Mouse (Mus musculus): ENCODE data around the gene Nsd2.
"Not testable (repeated sequence)": the region's sequence is repeated elsewhere in the genome, so short reads cannot be mapped to it uniquely, and the experiment has no call there.

Gene Nsd2

DNA sequence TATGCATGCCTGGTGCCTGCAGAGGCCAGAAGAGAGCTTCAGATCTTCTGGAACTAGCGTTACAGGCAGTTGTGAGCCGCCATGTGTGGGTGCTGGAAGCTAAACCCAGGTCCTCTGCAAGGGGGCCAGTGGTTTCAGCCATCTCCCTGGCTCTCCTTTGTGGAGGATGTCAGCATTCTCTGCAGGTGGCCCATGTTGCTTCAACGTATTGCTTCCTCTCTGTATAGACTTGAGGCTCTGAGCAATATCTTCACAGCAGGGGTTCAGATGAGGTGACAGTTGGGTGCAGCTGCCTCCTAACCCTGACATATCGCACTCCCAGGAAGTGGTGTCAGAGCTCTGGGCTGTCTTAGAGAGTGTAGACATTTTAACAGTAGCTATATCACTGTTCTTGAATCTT lies 30.9 kb downstream of the Nsd2 start:
- DNase-seq (ENCODE audit: low read depth, low spot score): no peak

DNA sequence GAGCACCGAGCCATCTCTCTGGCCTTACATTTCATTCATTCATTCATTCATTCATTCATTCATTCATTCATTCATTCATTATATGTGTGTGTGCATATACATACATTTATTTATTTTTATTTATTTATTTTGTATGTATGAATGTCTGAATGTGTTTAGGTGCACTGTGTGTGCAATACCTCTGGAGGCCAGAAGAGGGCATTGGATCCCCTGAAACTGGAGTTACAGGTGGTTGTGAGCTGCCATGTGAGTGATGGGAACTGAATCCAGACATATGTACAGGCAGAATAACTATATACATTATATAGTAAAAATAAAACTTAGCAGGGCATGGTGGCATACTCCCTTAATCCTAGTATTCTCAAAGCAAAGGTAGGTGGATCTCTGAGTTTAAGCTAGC lies 32.6 kb downstream of the Nsd2 start:
- DNase-seq (ENCODE audit: low read depth, low spot score): no peak

DNA sequence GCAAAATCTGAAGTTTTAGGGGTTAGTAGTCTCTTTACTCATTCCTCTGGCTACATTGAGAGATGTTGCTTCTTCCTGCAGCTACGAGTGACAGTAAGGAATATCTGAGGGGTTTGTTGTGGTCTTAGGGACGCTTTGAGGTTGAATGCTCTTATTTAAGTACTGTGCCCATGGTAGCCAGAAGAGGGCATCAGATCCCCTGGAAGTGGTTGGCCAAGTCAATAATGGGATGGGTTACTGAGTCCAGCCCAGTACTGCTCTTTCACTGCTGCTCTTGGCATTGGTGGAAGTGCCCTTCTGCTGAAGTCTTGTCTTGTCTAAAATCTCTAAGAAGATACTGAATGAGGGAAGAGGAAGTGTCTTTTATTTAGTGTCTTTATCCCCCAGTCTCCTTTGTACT lies 33.5 kb downstream of the Nsd2 start:
- no peak for DNase-seq (ENCODE audit: low read depth, low spot score)

DNA sequence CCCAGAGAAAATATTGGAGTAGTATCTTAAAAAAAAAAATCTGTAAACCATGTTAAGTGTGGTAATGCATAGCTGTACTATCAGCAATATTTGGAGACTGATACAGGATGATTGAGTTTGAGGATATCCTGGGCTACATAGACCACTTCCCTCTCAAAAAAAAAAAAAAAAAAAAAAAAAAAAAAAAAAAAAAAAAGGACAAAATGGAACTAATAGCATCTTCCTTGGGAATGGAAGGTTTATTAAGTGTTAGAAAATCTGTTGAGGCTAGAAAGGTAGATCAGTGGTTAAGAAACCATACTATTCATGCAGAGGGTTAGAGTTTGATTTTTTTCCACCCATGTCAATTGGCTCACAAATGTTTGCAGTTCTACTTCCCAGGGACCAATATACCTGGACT lies 37.2 kb downstream of the Nsd2 start:
- DNase-seq (ENCODE audit: low read depth, low spot score): no peak

DNA sequence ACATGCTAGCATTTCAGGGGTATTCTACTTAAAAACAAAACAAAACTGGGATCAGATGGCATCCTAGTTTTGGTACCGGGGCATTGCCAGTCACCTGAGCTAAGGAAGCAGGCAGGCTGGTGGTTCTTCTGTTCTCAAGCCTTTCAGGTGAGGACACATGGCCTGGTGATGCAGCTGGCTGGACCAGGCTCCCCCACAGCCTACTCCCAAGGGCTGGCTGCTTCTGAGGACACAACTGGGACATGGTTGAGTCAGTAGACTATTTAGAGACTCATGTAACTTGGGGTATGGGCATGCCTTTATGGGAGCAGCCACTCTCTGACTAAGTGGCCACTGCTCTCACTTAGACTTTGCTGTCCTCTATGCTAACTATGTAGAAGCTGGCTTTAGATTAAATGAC lies 54.9 kb downstream of the Nsd2 start:
- no peak for DNase-seq (ENCODE audit: low read depth, low spot score)

DNA sequence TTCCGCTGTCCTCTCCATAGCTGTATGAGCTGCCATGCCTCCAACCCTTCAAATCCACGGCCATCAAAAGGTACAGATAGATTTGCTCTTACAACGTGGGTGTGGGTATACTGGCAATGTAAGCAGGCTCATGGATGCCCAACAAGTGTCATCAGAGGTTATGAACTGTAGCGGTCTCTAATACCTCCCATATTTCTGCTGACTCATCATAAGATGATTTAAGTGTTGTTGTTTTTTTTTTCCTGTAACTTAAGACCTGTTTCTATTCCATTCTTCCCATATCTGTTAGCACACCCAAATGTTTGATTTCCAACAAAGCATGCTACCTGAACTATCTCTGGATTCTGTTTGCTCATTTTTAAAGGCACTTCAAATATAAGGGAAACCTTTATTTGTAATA lies 60.6 kb downstream of the Nsd2 start:
- no peak for DNase-seq (ENCODE audit: low read depth, low spot score)

DNA sequence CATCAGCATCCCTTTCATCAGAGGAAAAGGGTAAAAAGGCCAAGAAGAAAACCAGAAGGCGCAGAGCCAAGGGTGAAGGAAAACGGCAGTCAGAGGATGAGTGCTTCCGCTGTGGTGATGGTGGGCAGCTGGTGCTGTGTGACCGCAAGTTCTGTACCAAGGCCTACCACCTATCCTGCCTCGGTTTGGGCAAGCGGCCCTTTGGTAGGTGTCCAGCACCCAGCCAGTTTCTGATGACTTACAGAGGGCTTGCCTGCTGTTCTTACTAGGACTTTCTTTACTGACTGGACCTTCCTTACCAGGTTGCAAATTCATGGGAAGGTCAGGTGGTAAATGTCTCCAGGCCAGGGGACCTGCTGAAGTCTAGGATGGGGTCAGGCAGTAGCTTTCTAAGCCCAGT lies 72.9 kb downstream of the Nsd2 start:
- no peak for DNase-seq (ENCODE audit: low read depth, low spot score)

DNA sequence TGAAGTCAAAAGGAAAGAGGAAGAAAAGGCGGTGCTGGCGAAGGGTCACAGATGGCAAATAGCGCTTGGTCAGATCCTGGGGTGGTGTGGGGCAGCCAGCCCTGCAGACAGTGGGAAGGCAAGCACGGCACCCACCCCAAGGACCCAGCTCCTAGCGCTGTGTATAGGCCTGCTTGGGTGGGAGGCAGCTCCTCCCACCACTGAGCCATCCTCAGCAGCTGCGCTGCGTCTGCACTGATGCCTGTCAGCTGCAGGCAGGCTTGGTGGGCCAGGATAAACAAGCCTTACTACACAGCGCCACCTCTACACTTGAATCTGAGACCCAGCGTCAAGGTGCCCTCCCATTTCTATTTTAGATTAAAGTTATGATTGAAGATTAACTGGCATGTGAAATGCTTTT lies 74.6 kb downstream of the Nsd2 start:
- DNase-seq (ENCODE audit: low read depth, low spot score): no peak

DNA sequence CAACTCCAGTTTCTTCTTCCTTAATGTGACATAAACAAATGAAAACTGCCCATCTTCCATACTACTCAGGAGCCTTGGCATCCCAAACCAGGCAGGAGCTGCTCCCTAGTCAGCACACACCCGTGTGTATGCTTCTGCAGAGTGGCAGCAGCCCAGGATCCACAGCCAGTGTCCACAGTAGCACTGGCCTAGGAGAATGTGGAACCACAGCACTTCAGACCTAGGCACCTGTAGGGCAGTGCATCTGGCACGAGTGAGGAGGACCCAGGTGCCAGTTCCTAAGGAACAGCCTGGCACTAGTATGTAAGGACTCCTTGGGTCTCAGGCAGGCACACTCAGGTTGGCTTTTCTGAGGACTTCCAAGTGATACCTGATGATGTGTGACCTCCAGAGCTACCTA lies 76.6 kb downstream of the Nsd2 start:
- no peak for DNase-seq (ENCODE audit: low read depth, low spot score)

DNA sequence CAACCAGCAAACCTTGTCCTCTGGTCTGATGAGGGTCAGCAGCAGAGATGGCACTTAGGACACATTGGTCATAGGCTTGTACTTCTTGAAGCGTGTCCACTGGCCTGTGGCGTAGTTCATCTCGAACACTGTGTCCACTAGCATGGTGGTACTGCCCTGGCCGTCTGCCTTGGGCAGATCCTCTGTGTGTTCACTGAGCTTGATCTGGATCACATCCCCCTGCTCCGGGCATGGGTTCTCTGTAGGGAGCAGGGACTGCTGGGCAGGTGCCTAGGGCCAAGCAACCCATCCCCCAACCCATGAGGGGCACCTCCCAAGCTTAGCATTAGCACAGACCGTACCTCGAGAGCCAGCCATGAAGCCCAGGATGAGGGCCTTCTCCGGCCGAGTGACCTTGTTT lies 78.1 kb downstream of the Nsd2 start:
- no peak for DNase-seq (ENCODE audit: low read depth, low spot score)

DNA sequence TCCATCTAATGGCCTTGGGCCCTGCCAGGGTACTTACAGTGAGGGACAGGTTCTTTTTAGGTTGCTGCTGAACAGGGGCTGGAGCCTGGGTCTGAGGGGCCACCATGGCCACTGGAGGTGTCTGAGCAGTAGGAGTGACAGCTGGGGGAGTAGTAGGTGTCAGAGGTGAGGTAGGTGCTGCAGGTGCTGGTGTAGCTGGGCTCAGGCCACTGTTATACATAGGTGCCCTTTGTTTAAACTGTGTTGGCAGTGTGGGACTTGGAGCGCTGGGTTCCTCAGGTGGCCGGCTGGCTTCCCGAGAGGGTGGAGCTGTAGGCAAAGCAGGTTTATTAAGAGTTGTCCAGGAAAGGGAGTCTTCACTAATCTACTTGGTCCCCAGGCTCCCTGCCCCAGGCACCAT lies 78.7 kb downstream of the Nsd2 start:
- DNase-seq (ENCODE audit: low read depth, low spot score): no peak

DNA sequence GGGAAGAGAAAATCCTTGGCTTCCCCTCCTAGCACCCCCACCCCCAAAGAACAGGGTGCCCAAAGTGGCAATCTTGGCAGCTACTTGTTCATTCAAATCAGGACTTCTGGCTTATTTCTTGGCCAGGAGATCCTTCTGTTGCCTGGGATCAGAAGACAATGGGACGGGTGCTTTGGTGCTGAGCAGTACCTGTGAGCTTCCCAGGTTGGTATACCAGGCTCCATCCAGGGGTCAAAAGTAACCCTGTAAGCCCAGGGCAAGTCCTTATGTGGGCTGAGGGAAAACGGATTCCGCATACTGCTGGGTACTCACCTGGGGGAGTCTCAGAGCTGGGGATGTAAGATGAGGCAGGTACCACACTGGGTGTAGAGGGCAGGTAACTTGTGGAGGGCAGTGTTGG lies 79.6 kb downstream of the Nsd2 start:
- no peak for DNase-seq (ENCODE audit: low read depth, low spot score)

DNA sequence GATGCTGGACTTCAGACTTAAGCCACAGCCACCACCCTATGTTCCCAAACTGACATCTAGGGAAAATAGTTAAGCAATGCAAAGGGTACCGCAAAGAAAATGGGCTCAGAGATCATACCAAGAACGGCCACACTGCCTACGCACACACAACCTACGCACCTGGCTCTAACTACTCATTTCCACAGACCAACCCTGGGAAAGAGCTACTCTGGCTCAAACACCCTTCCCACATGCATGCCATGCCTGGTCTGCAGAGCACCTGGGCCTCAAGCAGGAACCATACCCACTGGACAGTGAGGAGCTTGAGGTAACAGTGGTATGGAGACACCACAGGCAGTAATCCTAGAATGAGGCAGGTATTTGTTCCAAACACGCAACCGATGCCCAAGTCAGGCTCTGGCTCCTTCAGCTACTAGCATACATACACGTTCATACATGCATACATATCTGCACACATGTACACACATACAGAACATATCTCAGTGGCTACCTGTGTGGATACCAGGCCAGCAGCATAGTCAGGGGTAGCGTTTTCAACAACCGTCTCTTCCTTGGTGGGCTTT lies 80.3 kb downstream of the Nsd2 start:
- no peak for DNase-seq (ENCODE audit: low read depth, low spot score)

DNA sequence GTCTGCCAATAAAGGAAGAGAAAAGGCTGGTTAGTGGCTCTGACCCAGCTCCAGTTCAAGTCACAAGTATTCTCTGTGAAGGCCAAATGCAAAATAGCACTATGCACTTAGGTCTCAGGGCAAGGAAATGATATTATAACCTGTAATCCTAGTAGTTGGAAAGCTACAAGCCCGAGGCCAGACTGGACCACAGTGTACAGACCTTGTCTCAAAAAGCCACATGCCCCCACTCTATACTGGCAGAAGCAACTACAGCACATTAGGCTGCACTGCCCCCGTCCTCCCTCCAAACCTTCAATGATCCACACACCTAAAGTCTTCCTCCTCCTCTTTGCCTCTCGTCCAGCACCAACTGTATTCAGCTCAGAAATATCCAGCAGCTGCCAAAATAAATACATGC lies 80.8 kb downstream of the Nsd2 start:
- DNase-seq (ENCODE audit: low read depth, low spot score): no peak

DNA sequence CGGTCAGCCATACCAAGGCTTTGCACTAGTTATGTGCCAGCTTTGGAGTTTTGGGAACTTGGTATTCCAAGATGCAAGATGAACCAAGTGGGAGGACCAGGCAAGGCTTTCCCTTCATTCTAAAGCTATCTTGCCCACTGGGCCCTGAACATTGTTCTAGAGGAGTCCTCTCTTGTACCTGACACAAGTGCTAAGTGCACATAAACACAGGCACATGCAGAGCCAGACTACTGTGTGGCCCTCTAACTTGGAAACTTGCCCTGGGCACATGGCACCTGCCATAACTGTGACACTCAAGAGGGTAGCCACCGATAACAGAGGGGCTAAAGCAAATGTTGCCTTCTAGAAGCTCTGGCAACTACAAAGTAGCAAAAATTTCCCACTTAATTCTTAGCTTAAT lies 82.2 kb downstream of the Nsd2 start:
- no peak for DNase-seq (ENCODE audit: low read depth, low spot score)

DNA sequence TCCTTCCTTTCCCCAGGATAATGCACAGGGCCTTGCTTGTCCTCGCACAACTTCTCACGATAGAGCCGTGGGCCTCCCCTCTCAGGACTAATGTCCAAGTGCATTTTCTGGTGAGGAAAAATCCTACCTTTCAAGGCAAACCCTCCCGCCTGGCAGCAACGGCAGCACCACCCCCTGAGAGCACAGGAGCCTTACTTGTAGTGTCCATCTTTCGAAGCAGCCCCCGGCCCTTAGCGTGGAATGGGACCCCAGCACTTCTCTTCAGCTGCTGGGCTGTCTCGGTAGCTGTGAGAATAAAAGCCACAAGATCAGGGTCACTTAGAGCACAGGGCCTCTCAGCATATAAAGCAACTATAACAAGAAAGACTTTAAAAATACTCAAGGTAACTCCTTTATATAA lies 82.7 kb downstream of the Nsd2 start:
- no peak for DNase-seq (ENCODE audit: low read depth, low spot score)

DNA sequence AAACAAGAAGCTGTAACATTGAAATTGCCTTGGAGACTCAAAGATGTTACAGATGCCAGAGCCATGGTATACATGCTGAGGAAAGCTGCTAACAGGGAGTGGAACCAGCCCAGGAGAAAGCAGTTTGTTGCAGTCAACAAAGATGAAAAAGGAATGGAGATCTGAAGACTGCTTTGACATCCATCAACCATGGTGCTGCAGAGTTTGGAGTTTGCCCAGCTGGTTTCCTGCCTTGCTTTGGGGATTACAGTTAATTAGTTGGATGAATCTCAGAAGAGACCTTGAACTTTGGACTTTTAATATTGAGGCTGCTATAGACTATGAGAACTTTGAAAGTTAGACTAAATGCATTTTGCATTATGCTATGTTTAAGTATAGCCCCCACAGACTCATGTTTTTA lies 94.5 kb downstream of the Nsd2 start:
- DNase-seq (ENCODE audit: low read depth, low spot score): not testable (repeated sequence)

DNA sequence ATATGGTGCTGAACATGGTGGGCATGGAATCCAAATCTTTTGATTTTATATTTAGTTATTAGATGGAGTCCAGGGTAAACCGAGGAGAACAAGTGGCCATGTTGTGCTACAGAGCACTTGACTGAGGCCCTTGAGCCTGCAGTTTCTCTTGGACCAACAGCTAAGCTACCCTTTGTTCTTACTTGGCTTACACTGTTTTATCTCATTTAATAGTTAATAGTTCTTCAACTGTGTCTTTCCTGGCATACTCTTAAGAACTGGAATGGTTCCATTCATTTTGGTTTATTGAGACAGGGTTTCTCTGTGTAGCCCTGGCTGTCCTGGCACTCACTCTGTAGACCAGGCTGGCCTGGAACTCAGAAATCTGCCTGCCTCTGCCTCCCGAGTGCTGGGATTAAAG lies 96.1 kb downstream of the Nsd2 start:
- not testable (repeated sequence) for DNase-seq (ENCODE audit: low read depth, low spot score)

DNA sequence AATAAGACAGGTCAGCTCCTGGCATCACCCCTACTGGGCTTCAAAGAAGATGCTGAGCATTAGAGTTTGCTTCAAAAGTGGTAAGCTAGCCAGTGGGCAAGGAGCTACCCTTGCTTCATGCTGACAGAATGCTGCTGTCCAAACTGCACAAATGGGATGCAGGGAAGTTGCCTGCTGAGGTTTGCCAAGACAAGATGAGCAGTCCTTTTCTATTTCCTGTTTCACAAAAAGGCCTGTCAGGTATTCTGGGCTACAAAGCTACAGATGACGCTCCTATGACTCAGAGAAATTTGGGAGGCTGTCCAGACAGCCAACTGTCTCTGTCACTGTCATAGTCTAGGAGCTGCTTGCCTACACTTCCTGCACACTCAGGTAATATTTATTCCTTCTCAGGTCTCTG lies 98.9 kb downstream of the Nsd2 start:
- no peak for DNase-seq (ENCODE audit: low read depth, low spot score)

DNA sequence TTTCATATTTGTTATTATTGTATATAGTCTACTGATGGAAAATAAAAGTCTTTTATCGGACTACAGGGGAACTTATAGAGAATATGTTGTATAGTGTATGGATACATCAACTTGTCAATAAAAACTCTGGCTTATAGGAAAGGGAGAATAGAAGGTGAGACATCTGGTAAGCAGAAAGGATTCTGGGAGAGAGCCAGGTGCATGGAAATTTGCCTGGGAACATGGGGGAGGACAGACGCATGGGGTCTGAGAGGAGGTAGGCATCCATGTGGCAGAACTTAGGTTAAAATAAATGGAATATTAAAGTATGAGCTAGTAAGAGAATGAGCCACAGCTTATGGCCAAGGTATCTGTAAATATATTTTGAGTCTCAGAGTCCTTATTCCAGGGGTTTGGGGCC lies 99.5 kb downstream of the Nsd2 start:
- no peak for DNase-seq (ENCODE audit: low read depth, low spot score)

DNA sequence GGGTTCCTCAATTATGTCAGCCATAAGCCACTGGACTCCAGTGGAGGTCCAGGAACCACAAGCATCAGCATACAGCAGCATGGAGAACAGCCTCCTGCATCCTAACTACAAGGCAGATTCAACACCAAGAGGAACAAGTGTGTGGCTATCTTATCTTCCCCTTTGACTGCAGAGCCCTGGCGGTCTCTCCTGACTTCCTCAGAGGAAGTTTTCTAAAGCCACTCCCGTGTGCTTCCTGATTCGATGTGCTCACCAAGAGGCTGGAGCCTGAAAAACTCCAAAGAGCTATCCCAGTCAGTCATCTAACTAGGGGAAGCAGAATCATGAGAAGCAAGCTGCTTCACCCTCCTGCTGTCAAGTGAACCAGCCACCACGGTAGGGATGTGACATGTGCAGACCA lies 100.4 kb downstream of the Nsd2 start:
- no peak for DNase-seq (ENCODE audit: low read depth, low spot score)

DNA sequence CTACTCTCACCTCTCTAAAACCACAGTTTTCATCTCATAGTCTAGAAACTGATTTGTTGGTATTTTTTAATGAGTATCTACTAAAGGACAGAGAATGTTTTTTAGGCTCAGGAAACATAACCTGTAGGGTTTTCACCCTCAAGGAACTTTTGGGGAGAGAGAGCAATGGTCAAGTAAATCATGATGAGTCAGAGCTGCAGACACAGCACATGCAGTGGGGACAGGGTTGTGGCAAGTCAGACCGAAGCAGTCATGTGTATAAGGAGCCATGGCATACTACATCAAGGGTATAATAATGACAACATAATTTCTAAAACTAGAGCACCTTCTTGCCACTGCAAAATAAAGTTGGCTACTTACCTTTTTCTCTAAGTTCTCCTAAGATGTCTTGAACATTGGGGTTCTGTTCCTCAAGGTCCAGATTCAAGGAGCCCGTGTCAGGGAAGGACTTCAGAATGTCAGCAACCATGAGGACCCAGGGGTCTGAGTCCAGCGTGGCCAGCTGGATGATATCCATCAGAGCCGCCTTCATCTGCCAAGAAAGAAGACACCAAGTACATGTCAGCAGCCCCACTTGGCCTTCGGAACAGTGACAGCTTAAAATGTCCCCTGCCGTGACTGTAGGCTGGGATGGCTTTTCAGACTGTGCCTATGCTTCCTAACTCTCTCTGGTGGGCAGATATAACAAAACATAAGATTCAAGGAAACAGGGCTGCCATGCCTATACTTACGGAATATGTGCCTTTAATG lies 101.1 kb downstream of the Nsd2 start:
- DNase-seq (ENCODE audit: low read depth, low spot score): no peak

DNA sequence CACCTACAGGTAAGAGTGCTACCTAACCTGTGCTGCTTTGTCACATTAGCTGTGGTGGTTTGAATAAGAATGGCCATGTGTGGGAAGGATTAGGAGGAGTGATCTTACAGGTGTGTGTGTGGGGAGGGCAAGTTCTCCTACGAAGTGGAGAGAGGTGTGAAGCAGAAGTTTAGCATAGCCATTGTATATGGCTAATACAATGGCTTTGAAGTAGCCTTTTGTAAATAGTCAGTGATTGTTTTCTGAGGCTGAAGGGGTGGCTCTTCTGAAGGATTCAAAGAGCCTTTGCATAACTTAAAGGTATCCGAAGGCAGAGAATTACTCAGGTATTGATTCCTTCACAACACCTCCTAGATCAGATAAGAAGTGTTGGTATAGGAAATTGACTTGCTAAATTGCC lies 102.0 kb downstream of the Nsd2 start:
- DNase-seq (ENCODE audit: low read depth, low spot score): no peak

DNA sequence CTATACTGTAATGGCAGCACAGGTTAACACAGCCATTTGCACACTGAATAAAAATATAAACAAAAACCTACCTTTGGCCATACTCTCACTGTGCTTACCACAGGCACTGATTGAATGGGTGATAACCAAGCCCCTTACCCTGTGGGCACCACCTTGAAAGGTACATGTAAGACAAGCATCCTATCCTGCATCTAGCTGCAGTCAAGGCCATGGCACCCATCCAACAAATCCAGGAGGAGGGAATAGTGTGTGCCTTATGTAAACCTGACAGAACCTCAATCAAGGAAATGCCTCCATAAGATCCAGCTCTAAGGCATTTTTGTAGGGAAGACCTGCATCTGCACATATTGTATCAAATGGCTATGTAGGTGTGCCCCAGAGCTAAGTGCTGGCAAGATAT lies 105.6 kb downstream of the Nsd2 start:
- DNase-seq (ENCODE audit: low read depth, low spot score): no peak

Measured in embryo, embryonic 11.5 days (tissue).